In genomic region chr4:137540356-137540755, GRCm38 (mm10) we compare ENCODE assay signal across 14 mouse cellular contexts. TPM values are rescaled to one million over a fixed set of nuclear protein-coding genes. Genes with fewer than 3 reads are reported as not detected.
A peak's percentile ranks its signal among the peaks of the same experiment; 100 is the strongest.
DNase-seq lines count a peak whose midpoint lies in the region; ATAC-seq lines count a peak whose summit lies in the region.
"Had no signal": no experiment of that assay in that cellular context is flagged by ENCODE, and none has a peak within 500 bp of the region (broad histone marks: within the 10 kb centered on the region; RNA-seq: fewer than 3 reads in every experiment).

No protein-coding gene starts in this region.

- H3K9ac ChIP-seq in forebrain, embryonic 16.5 days (replicated peaks; ENCODE audit: low read depth, low read length) = no peak overlapping the region
- H3K9ac ChIP-seq: hindbrain, embryonic 15.5 days; midbrain, embryonic 13.5 days had no signal

- H3K27ac ChIP-seq in forebrain, embryonic 16.5 days (ENCODE audit: low read length) = no peak overlapping the region
- H3K27ac ChIP-seq: hindbrain, embryonic 15.5 days; midbrain, embryonic 13.5 days had no signal

- WGBS in forebrain, embryonic 16.5 days = 69% methylated on average over 14 of the region's 14 CpGs

- DNase-seq in embryo, embryonic 11 days = peak; percentile 7
- DNase-seq in embryo, embryonic 9.5 days (ENCODE audit: extremely low spot score) = no peak
- DNase-seq in thymus, postnatal 4 days = peak; percentile 43
- DNase-seq in thymus, postnatal 10 days (ENCODE audit: low spot score in 2 of 2) = no peak
- peak; percentile 86 for DNase-seq in kidney, adult 9 months
- DNase-seq in urinary bladder, adult 18-20 months (ENCODE audit: low spot score in 2 of 2) = no peak
- DNase-seq: cerebellum, postnatal 10 days; gastrocnemius, postnatal 36 days; lung, adult 2 months had no signal

- H3K27me3 ChIP-seq in forebrain, embryonic 16.5 days (replicated peaks; ENCODE audit: control insufficient read depth, insufficient read depth, low read length) = no peaks in the 10 kb centered on the region
- H3K27me3 ChIP-seq: hindbrain, embryonic 15.5 days; midbrain, embryonic 13.5 days had no signal

- no peaks in the 10 kb centered on the region for H3K36me3 ChIP-seq in forebrain, embryonic 16.5 days (ENCODE audit: control insufficient read depth, insufficient read depth)
- H3K36me3 ChIP-seq: hindbrain, embryonic 15.5 days had no signal

- H3K4me2 ChIP-seq in forebrain, embryonic 16.5 days (ENCODE audit: low read length) = no peak overlapping the region
- H3K4me2 ChIP-seq: hindbrain, embryonic 15.5 days; midbrain, embryonic 13.5 days had no signal

- H3K9me3 ChIP-seq in forebrain, embryonic 16.5 days (ENCODE audit: control insufficient read depth, low read length) = no peaks in the 10 kb centered on the region
- H3K9me3 ChIP-seq: hindbrain, embryonic 15.5 days; midbrain, embryonic 13.5 days had no signal

- no peak overlapping the region for H3K4me3 ChIP-seq in forebrain, embryonic 16.5 days (replicated peaks; ENCODE audit: low read length)
- H3K4me3 ChIP-seq: erythroblast, embryonic 14.5 days; hindbrain, embryonic 15.5 days; midbrain, embryonic 13.5 days had no signal

- no peaks in the 10 kb centered on the region for H3K4me1 ChIP-seq in forebrain, embryonic 16.5 days (replicated peaks; ENCODE audit: control insufficient read depth, insufficient read depth, low read length)
- H3K4me1 ChIP-seq: hindbrain, embryonic 15.5 days; midbrain, embryonic 13.5 days had no signal

- no peak for ATAC-seq in activated CD4-positive, CD25-positive, alpha-beta regulatory T cell, adult 4 months
- no peak for ATAC-seq in forebrain, embryonic 16.5 days
- ATAC-seq: midbrain, embryonic 13.5 days had no signal

RNA-seq across cellular contexts. Expression of gene Ldlrad2, which starts 34.0 kb away (rescaled TPM):
- polyA plus RNA-seq in activated CD4-positive, CD25-positive, alpha-beta regulatory T cell, adult 4 months (2017; shearing (Covaris generic)) = not detected
- not detected in 2 replicates for polyA plus RNA-seq in forebrain, embryonic 16.5 days (2015; fragmentation: Nextera tagmentation; extraction: Ambion mirVana)
- polyA plus RNA-seq: erythroblast, embryonic 14.5 days; lung, adult 2 months had no signal

RNA-seq across cellular contexts. Expression of gene Usp48, which starts 53.2 kb away (rescaled TPM):
- 10 to 100 TPM; 53.5 to 55.4 TPM for polyA plus RNA-seq in activated CD4-positive, CD25-positive, alpha-beta regulatory T cell, adult 4 months (2017; shearing (Covaris generic))
- 80.1 and 82.6 TPM in 2 replicates for polyA plus RNA-seq in forebrain, embryonic 16.5 days (2015; fragmentation: Nextera tagmentation; extraction: Ambion mirVana)

Comparison
In these comparisons a context has a peak if more than half of its experiments do, and no peak if none do; other contexts are left out.
1. DNase-seq: peak in embryo, embryonic 11 days (single experiment), thymus, postnatal 4 days (single experiment) and kidney, adult 9 months (single experiment); none in embryo, embryonic 9.5 days (single experiment), thymus, postnatal 10 days (0 of 2) and urinary bladder, adult 18-20 months (0 of 2).